Mouse (Mus musculus): Measurements from ENCODE around the gene Pttg1. TPM values are rescaled to one million over a fixed set of nuclear protein-coding genes. Genes with fewer than 3 reads are reported as not detected.

Gene Pttg1
- total RNA-seq, 2 experiments from 2014 or later, result 26.5 to 30.2 TPM

- intact Hi-C loops (cut with DNase I; ENCODE audit: low total_unique reads), result no loop called here
- DNase-seq, result peak; percentile 64
Measured at GRCm38 (mm10) chr11:43412771-43413451, 13.1 kb downstream of the Pttg1 start.

DNA sequence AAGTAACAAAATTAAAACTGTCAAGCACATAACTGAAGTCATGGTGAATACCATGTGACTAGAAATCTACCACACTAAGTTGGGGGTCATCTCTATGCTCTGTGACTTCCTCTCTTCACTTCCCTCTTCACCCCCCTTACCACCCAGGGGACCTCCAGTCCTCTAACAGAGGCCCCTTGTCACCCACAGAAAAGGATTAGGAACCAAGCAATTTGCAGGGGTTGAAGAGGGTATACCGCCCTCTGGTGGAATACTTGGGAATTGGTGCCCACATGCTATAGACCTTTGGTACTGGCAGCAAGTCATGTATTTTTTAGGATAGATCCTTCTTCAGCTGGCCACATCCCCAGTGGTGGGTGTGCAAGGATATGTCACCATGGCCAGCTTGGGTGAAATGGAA, 14.6 kb downstream of the Pttg1 start:
- DNase-seq, result peak; percentile 28
- intact Hi-C loops (cut with DNase I; ENCODE audit: low total_unique reads), result no loop called here

DNA sequence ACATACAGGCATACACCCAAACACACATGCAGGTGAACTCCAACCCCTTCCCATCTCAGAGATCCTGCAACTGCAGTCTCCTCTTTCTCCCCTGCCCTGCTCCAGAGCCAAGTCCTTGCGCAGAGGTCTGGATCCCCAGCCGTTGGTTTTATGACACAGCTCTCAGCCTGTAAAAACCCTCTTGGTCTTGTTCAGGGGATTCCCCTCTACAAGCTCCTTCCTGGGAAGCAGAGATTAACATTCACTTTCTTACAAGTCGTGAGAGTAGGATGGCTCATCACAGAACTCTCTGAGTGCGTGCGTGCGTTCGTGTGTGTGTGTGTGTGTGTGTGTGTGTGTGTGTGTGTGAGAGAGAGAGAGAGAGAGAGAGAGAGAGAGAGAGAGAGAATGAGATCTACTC, 15.8 kb downstream of the Pttg1 start:
- DNase-seq, result no peak
- intact Hi-C loops (cut with DNase I; ENCODE audit: low total_unique reads), result no loop called here

- DNase-seq, result no peak
- intact Hi-C loops (cut with DNase I; ENCODE audit: low total_unique reads), result no loop called here
Measured at GRCm38 (mm10) chr11:43408888-43409287, 17.2 kb downstream of the Pttg1 start.

DNA sequence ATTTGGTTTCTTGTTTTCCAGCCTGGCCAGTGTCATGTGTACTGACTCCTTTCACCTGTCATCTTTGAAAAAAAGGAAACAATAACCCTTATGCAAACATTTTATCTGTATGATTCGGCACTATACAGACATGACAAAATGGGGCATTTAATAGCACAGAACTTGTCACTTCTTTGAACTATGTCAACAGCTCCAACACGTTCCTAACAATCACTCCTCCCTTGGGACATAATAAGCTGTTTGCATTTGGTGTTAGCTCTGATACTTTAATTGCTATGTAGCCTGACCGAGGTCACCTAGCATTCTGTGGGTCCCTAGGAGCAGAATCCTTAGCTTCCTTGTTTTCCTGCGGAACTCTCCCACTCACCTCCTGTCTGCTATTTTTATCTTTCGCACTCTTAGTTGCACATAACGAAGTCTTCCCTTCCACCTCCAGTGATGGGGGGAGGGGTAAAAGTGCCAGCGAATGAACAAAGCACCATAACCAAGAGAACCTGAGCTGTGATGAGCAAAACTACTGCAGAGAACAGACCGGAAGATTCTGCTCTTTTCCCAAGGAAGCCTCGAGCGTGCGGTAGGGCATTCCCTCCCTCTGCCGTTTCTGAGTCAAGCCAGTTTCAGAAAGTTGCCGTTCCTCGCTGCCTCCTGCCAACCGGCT, 21.8 kb downstream of the Pttg1 start:
- DNase-seq, result no peak
- intact Hi-C loops (cut with DNase I; ENCODE audit: low total_unique reads), result no loop called here

GRCm38 (mm10) chr11:43400131-43400530, 25.9 kb downstream of the Pttg1 start:
- intact Hi-C loops (cut with DNase I; ENCODE audit: low total_unique reads), result no loop called here
- DNase-seq, result no peak

DNA sequence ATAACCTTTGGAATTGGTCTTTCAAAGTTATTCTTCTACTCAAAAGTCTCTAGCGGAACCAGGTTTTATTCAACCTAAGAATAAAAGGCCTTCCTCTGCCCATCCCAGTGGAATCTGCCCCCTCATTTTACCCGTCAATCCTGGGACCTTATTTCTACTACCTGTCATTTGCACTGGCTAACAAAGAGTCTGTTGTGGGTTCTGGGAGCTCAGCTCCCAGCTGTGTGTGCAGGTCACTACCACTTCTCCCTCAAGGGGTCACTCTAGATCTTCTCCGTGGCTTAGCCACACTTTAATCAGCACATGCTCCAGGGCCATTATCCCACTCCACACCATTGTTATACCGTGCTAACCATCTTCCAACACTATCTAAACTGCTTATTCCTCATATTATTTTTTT, 26.8 kb downstream of the Pttg1 start:
- intact Hi-C loops (cut with DNase I; ENCODE audit: low total_unique reads), result no loop called here
- no peak for DNase-seq

GRCm38 (mm10) chr11:43396672-43397071, 29.4 kb downstream of the Pttg1 start:
- intact Hi-C loops (cut with DNase I; ENCODE audit: low total_unique reads), result no loop called here
- no peak for DNase-seq

GRCm38 (mm10) chr11:43396246-43396645, 29.8 kb downstream of the Pttg1 start:
- intact Hi-C loops (cut with DNase I; ENCODE audit: low total_unique reads), result no loop called here
- DNase-seq, result no peak

- intact Hi-C loops (cut with DNase I; ENCODE audit: low total_unique reads), result no loop called here
- DNase-seq, result no peak
Measured at GRCm38 (mm10) chr11:43395073-43395948, 30.7 kb downstream of the Pttg1 start.

- no peak for DNase-seq
- intact Hi-C loops (cut with DNase I; ENCODE audit: low total_unique reads), result no loop called here
Measured at GRCm38 (mm10) chr11:43393325-43393724, 32.7 kb downstream of the Pttg1 start.

- intact Hi-C loops (cut with DNase I; ENCODE audit: low total_unique reads), result no loop called here
- DNase-seq, result no peak
Measured at GRCm38 (mm10) chr11:43392757-43393156, 33.3 kb downstream of the Pttg1 start.

DNA sequence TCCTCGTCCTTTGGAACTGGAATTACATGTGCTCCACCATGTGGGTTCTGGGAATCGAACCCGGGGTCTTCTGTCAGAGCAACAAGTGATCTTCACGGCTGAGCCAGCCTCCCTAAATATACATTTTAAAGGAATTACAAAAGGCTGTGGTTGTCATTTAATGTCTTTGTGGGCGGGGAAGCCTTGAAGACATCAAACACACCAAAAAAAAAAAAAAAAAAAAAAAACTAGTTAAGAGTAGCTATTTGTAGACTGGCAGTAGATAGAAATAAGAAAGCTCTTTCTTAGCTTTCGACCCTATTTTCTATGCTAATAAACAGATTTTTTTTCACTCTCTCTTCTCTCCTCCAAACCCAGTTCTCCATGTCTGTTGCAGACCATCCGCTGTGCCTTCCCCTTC, 36.9 kb downstream of the Pttg1 start:
- intact Hi-C loops (cut with DNase I; ENCODE audit: low total_unique reads), result no loop called here
- no peak for DNase-seq

- intact Hi-C loops (cut with DNase I; ENCODE audit: low total_unique reads), result no loop called here
- DNase-seq, result no peak
Measured at GRCm38 (mm10) chr11:43388122-43389097, 37.6 kb downstream of the Pttg1 start.

DNA sequence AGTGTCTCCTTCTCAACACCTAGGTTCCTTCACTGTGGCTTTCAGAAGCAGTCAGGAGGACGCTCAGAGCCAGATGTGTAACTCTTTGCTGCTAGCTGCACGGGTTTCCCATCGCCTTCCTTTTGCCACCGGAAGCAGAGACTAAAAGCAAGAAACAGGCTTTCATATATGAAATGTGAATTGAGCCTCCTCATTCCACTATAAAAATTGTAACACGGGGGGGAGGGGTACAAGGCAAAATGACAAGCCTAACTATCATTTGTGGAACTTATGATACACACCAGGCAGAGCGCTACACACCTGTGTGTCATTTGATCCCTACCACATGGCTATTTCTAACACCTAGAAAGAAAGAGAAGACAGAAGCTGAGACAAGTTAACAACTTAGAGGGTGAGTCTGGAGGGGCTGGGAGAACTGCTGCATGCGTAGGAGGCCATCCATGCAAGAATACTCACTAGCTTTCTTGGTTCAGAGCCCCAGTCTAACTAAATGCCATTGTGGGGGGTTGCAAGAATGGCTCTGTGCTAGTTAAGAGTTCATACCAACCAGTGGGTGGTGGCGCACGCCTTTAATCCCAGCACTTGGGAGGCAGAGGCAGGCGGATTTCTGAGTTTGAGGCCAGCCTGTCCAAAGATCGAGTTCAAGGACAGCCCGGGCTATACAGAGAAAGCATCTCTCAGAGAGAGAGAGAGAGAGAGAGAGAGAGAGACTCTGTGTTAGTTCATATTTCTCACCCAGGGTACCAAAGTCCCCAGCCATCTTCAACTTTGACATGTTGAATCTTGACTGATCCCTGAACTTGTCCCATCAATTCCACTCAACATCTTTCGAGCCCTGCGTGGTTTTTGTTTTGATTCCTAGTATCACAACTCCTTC, 38.8 kb downstream of the Pttg1 start:
- DNase-seq, result no peak
- intact Hi-C loops (cut with DNase I; ENCODE audit: low total_unique reads), result no loop called here

- DNase-seq, result no peak
- intact Hi-C loops (cut with DNase I; ENCODE audit: low total_unique reads), result no loop called here
Measured at GRCm38 (mm10) chr11:43385716-43386115, 40.3 kb downstream of the Pttg1 start.

DNA sequence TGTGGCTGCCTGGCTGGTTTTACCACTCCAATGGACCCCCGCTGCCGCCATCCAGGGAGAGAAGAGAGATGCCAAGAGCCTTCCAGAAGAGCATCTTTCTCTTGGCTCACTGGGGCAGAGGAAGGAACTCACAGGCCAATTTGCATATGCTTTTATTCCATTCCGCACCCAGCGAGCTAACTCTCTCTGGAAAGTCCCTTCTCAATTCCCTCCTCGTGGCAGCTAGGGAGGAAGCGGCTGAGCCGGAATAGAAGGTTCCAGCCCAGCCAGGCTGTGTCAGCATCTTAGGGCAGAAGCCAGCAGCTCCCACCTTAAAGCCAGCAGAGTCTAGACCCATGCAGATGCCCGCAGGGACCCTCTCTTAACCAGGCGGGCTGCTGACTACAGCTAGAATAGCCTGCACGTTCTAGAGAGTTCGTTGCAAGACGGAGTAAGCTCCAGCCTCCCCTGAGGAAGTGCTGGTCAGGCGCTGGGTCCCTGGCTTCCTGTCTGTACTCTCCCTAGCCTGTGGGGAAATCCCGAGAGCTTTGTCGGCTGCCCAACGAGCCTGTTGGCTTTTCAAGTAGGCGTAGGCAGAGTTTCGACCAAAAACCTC, 40.9 kb downstream of the Pttg1 start:
- intact Hi-C loops (cut with DNase I; ENCODE audit: low total_unique reads), result no loop called here
- peak; percentile 44 for DNase-seq

DNA sequence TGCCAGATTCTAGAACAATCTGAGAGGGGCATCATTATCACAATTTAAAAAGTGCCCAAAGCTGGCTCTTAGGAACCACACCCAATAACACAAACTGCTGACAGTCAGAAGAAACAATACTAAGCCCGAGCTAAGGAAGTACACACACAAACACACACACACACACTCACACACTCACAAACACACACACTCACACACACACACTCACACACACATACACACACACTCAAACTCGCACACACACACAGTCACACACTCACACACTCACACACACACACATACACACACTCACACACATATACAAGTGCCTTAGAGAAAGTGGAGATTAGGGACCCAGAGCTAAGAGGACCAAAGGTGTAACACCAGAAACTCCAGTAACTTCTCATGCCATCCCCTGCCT, 42.5 kb downstream of the Pttg1 start:
- DNase-seq, result no peak
- intact Hi-C loops (cut with DNase I; ENCODE audit: low total_unique reads), result no loop called here
